Mouse (Mus musculus) olfactory bulb, adult 2 months (tissue): Measurements from ENCODE around the gene Gm20695. TPM values are rescaled to one million over a fixed set of nuclear protein-coding genes. Genes with fewer than 3 reads are reported as not detected.
"Not testable (repeated sequence)": the region's sequence is repeated elsewhere in the genome, so short reads cannot be mapped to it uniquely, and the experiment has no call there.

Experiments
- H3K27ac ChIP-seq: fragments of 200-500 bp; 2 replicates; pipeline ENCODE4 v1.5.1; 2012; ENCODE audit warnings: low read depth, low read length; ENCODE audit not compliant: insufficient read depth
- H3K4me1 ChIP-seq: fragments of 200-500 bp; 2 replicates; pipeline ENCODE4 v1.6.1; 2012; ENCODE audit warnings: low read length; ENCODE audit not compliant: control insufficient read depth, insufficient read depth
- H3K4me3 ChIP-seq: fragments of 200-500 bp; 2 replicates; pipeline ENCODE4 v1.5.1; 2012; ENCODE audit warnings: mild to moderate bottlenecking, low read depth, low read length, moderate library complexity; ENCODE audit not compliant: insufficient read depth
- CTCF ChIP-seq: fragments of 200-500 bp; IDR thresholded peaks from 2 replicates; pipeline ENCODE4 v1.5.1; 2012; ENCODE audit warnings: low read depth, mild to moderate bottlenecking, low read length, moderate library complexity; ENCODE audit not compliant: insufficient read depth
- POLR2A ChIP-seq: fragments of 200-500 bp; IDR thresholded peaks from 2 replicates; pipeline ENCODE4 v1.6.1; 2012; ENCODE audit warnings: mild to moderate bottlenecking, low read depth, low read length, moderate library complexity; ENCODE audit not compliant: insufficient read depth
- WGBS: fragments of 180-500 bp; shearing (Covaris S2); methylation state at CpG from one replicate; pipeline ENCODE4 v1.1.7; 2018; 5-methylcytosine and 5-hydroxymethylcytosine counted together
- polyA plus RNA-seq: library from polyadenylated mRNA; stranded (reverse); fragments of >200 nt; gene quantifications from 2 replicates; pipeline ENCODE4 v1.2.4, GENCODE M21; 2012; ENCODE audit warnings: low replicate concordance; ENCODE audit not compliant: missing spikeins, insufficient read depth, insufficient read length

Gm20695 gene
- polyA plus RNA-seq = not detected in 2 replicates

- WGBS = under 1% methylated on average over 88 of the region's 88 CpGs
- peak within 1 kb of the TSS; percentile 86 for H3K27ac ChIP-seq
- peak within 1 kb of the TSS; percentile 83 for H3K4me3 ChIP-seq
- H3K4me1 ChIP-seq = peaks cover 11% of the 10 kb centered on the region
- peak; percentile 79 for TF ChIP-seq POLR2A
- TF ChIP-seq CTCF = no peak
Observed at GRCm38 (mm10) chr16:3884201-3885064, at the start of gene Gm20695, which contains the start of gene Zfp597. Gm20695 (plus strand) TSS chr16:3884648. Zfp597 (minus strand) TSS chr16:3884561.

- WGBS = 85% methylated on average over 2 of the region's 2 CpGs
- Histone ChIP-seq H3K4me1 (no peaks in the 10 kb centered on the region), H3K4me3 (no peak overlapping the region), H3K27ac (no peak overlapping the region)
- TF ChIP-seq POLR2A (no peak), CTCF (no peak)
Observed at GRCm38 (mm10) chr16:3835461-3835860, 49.0 kb upstream of the Gm20695 start.

GRCm38 (mm10) chr16:3839157-3839885 is 45.1 kb upstream of the Gm20695 start:
- 55% methylated on average over 17 of the region's 17 CpGs for WGBS
- TF ChIP-seq POLR2A (no peak), CTCF (no peak)
- H3K27ac ChIP-seq = no peak overlapping the region
- H3K4me1 ChIP-seq = no peaks in the 10 kb centered on the region
- H3K4me3 ChIP-seq = no peak overlapping the region

GRCm38 (mm10) chr16:3842989-3843388 is 41.5 kb upstream of the Gm20695 start:
- H3K4me1 ChIP-seq = peaks cover 6% of the 10 kb centered on the region
- no peak for TF ChIP-seq CTCF
- no peak for TF ChIP-seq POLR2A
- no peak overlapping the region for H3K4me3 ChIP-seq
- no peak overlapping the region for H3K27ac ChIP-seq
- 22% methylated on average over 4 of the region's 4 CpGs for WGBS

GRCm38 (mm10) chr16:3843796-3844195 is 40.7 kb upstream of the Gm20695 start:
- 74% methylated on average over 1 of the region's 1 CpGs for WGBS
- no peak for TF ChIP-seq CTCF
- TF ChIP-seq POLR2A = no peak
- H3K4me1 ChIP-seq = peaks cover 7% of the 10 kb centered on the region

GRCm38 (mm10) chr16:3846711-3847518 is 37.5 kb upstream of the Gm20695 start, which contains the start of gene Zfp174:
Zfp174 (plus strand) TSS chr16:3847268.
- TF ChIP-seq POLR2A = peak; percentile 79
- 0 out of 2 replicates have a peak, but pooled peaks have one; percentile 4 for TF ChIP-seq CTCF
- 0 out of 2 replicates have a peak within 1 kb of the TSS, but pooled peaks have one; percentile 17 for H3K27ac ChIP-seq
- peaks cover 10% of the 10 kb centered on the region for H3K4me1 ChIP-seq
- H3K4me3 ChIP-seq = peak within 1 kb of the TSS; percentile 77
- WGBS = 4% methylated on average over 38 of the region's 38 CpGs

More at GRCm38 (mm10) chr16:3843796-3844195, 40.7 kb upstream of the Gm20695 start:
- Histone ChIP-seq H3K4me3 (no peak overlapping the region), H3K27ac (no peak overlapping the region)

GRCm38 (mm10) chr16:3847871-3848270 is 36.6 kb upstream of the Gm20695 start:
- 0 out of 2 replicates have a peak overlapping the region, but pooled peaks have one; percentile 4 for H3K4me3 ChIP-seq
- TF ChIP-seq CTCF (no peak), POLR2A (no peak)
- 68% methylated on average over 4 of the region's 4 CpGs for WGBS
- H3K27ac ChIP-seq = no peak overlapping the region
- H3K4me1 ChIP-seq = peaks cover 10% of the 10 kb centered on the region

GRCm38 (mm10) chr16:3848416-3848815 is 36.0 kb upstream of the Gm20695 start:
- Histone ChIP-seq H3K4me1 (peaks cover 10% of the 10 kb centered on the region), H3K4me3 (no peak overlapping the region), H3K27ac (no peak overlapping the region)
- WGBS = 77% methylated on average over 3 of the region's 3 CpGs
- TF ChIP-seq CTCF (no peak), POLR2A (no peak)

GRCm38 (mm10) chr16:3851301-3851700 is 33.1 kb upstream of the Gm20695 start:
- not testable (repeated sequence) for H3K4me3 ChIP-seq, H3K27ac ChIP-seq
- H3K4me1 ChIP-seq = peaks cover 17% of the 10 kb centered on the region
- WGBS = 92% methylated on average over 13 of the region's 13 CpGs
